Mouse (Mus musculus) liver, postnatal 0 days (tissue): ENCODE results near the gene Tcl1b1. TPM values are rescaled to one million over a fixed set of nuclear protein-coding genes. Genes with fewer than 3 reads are reported as not detected.
"Not testable (repeated sequence)": the region's sequence is repeated elsewhere in the genome, so short reads cannot be mapped to it uniquely, and the experiment has no call there.

Source experiments
- ATAC-seq: fragments of 200-750 bp; cut with Nextera tagmentation; 2 replicates; pipeline ENCODE4 v1.8.0; 2017; ENCODE audit warnings: mild to moderate bottlenecking, moderate library complexity
- DNase-seq: peaks from one replicate; pipeline ENCODE4 v3.0.0-alpha.2; 2016
- H3K27ac ChIP-seq: fragments of 300-500 bp; sonication (generic); 2 replicates; pipeline ENCODE4 v1.5.1; 2014; ENCODE audit warnings: antibody characterized with exemption, moderate library complexity, mild to moderate bottlenecking, low read depth
- H3K27me3 ChIP-seq: fragments of 300-500 bp; sonication (generic); 2 replicates; pipeline ENCODE4 v1.6.1; 2014; ENCODE audit warnings: low read length, control low read depth, mixed read lengths; ENCODE audit not compliant: insufficient read depth
- H3K36me3 ChIP-seq: fragments of 300-500 bp; sonication (generic); replicated peaks from 2 replicates; pipeline ENCODE4 v1.6.1; 2014; ENCODE audit warnings: mild to moderate bottlenecking, control low read depth, low read length, moderate library complexity, mixed read lengths; ENCODE audit not compliant: insufficient read depth
- H3K4me1 ChIP-seq: fragments of 300-500 bp; sonication (generic); 2 replicates; pipeline ENCODE4 v1.6.1; 2014; ENCODE audit warnings: antibody characterized with exemption, mild to moderate bottlenecking, control low read depth; ENCODE audit not compliant: insufficient read depth
- H3K4me2 ChIP-seq: fragments of 300-500 bp; sonication (generic); 2 replicates; pipeline ENCODE4 v1.6.1; 2014; ENCODE audit warnings: low read depth, mild to moderate bottlenecking, low read length, moderate library complexity, mixed read lengths
- H3K4me3 ChIP-seq: fragments of 300-500 bp; sonication (generic); 2 replicates; pipeline ENCODE4 v1.5.1; 2014; ENCODE audit warnings: low read depth, low read length
- H3K9ac ChIP-seq: fragments of 300-500 bp; sonication (generic); replicated peaks from 2 replicates; pipeline ENCODE4 v1.6.1; 2014; ENCODE audit warnings: mild to moderate bottlenecking, moderate library complexity
- H3K9me3 ChIP-seq: fragments of 300-500 bp; sonication (generic); 2 replicates; pipeline ENCODE4 v1.6.1; 2016; ENCODE audit warnings: mild to moderate bottlenecking, control low read depth, low read length, mixed read lengths
- CTCF ChIP-seq: sonication (generic); IDR thresholded peaks from 2 replicates; pipeline ENCODE4 v1.5.1; 2016; ENCODE audit warnings: antibody characterized with exemption, low read depth
- EP300 ChIP-seq: IDR thresholded peaks from 2 replicates; pipeline ENCODE4 v1.6.1; 2016; ENCODE audit warnings: antibody characterized with exemption, low read depth, mild to moderate bottlenecking
- WGBS: fragments of 180-500 bp; shearing (Covaris S2); extraction: QIAGEN DNeasy Blood & Tissue Kit; methylation state at CpG from one replicate; pipeline ENCODE4 v1.1.7; 2014; ENCODE audit not compliant: insufficient replicate concordance; 5-methylcytosine and 5-hydroxymethylcytosine counted together
- polyA plus RNA-seq: library from polyadenylated mRNA; unstranded; fragments of >200 nt; fragmentation: Nextera tagmentation; extraction: Ambion mirVana; gene quantifications from 2 replicates; pipeline ENCODE4 v1.2.1, GENCODE M21; 2015

The Tcl1b1 gene
- polyA plus RNA-seq, result not detected in 2 replicates

DNA sequence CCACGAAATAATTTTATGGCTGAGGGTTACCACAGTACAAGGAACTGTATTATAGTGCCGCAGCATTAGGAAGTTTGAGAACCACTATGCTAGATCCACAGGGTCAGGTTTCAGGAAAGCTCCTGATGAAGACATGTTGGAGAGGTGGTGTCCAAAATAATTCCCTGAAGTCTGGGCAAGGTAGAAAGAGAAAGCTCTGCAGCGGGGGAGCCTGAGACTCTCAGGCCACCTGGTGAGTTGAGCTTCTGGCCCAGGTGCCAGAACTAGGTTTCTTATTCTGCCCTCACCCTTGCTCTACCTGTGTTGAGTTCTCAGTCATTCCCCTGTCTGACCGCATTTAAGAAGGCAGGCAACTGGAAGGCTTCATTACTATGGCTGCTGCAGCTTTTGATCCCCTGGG, at the start of gene Tcl1b1:
TSS of gene Tcl1b1 (plus strand) at position 301 of the 400 bp plus-strand sequence.
- ATAC-seq, result no peak
- Histone ChIP-seq H3K27ac (no peak within 1 kb of the TSS), H3K4me3 (no peak within 1 kb of the TSS), H3K4me2 (no peak within 1 kb of the TSS), H3K27me3 (no peaks in the 10 kb centered on the region), H3K4me1 (no peaks in the 10 kb centered on the region), H3K36me3 (no peaks in the 10 kb centered on the region), H3K9me3 (no peaks in the 10 kb centered on the region), H3K9ac (no peak within 1 kb of the TSS)
- no peak for DNase-seq
- 64% methylated on average over 4 of the region's 4 CpGs for WGBS
- TF ChIP-seq CTCF (no peak), EP300 (no peak)

DNA sequence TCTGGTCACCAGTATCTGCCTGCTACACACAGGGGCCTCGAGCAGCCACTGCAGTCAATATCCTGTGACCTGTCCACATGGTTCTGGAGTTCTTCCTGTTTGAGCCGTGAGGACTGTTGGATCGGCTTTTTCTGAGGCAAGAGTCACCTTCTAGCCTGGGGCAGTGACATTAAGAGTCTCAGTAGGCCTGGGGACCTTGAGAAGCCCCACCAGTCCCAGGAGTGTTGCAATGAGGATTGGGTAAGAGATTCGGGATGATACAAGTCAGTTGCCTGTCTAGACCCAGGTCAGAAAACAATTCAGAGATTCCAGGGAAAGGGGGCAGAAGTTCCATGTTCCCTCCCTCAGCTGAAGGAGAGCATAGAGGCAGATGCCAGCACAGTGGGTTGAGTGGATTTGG, 49.7 kb upstream of the Tcl1b1 start:
- Histone ChIP-seq H3K36me3 (no peaks in the 10 kb centered on the region), H3K4me2 (no peak overlapping the region), H3K27ac (no peak overlapping the region), H3K4me1 (no peaks in the 10 kb centered on the region), H3K9ac (no peak overlapping the region), H3K9me3 (no peaks in the 10 kb centered on the region), H3K4me3 (no peak overlapping the region), H3K27me3 (no peaks in the 10 kb centered on the region)
- no peak for DNase-seq
- TF ChIP-seq EP300 (no peak), CTCF (no peak)
- WGBS, result 47% methylated on average over 4 of the region's 4 CpGs
- ATAC-seq, result no peak

DNA sequence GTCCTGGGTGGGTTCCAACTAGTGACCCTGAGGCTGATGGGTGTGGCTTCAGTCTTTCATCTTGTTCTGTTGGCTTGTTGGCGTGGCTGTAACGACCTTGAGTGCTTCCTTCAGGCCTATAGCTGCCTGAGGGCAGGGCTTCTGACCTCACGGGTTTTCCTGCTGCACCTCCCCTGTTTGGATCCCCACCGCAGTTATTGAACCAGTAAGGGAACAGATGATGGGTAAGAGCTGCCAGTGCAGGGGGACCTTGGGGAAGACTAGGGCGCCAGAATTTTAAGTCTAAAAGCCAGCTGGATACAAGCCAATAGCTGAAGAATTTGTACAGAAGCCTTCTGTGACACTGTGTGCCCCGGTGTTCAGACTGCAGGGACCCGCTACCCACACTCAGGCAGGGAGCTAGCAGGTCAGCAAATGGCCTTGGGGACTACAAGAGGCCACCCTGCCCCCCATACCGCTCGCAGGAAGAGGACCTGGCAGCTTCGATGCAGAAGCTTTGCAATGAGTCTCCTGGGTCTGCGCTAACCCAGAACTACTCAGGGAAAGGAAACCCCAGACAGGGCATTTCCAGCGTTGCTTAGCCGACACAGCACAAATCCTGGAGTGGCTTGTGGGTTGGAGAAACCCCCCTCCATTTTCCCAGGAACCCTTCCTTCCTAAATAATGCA, 47.0 kb upstream of the Tcl1b1 start:
- ATAC-seq (no peak), DNase-seq (no peak)
- no peaks in the 10 kb centered on the region for H3K4me1 ChIP-seq
- H3K9me3 ChIP-seq, result no peaks in the 10 kb centered on the region
- H3K36me3 ChIP-seq, result no peaks in the 10 kb centered on the region
- no peaks in the 10 kb centered on the region for H3K27me3 ChIP-seq
- TF ChIP-seq CTCF (no peak), EP300 (no peak)
- H3K4me2 ChIP-seq, result no peak overlapping the region
- no peak overlapping the region for H3K27ac ChIP-seq
- 36% methylated on average over 13 of the region's 13 CpGs for WGBS
- no peak overlapping the region for H3K4me3 ChIP-seq
- no peak overlapping the region for H3K9ac ChIP-seq

DNA sequence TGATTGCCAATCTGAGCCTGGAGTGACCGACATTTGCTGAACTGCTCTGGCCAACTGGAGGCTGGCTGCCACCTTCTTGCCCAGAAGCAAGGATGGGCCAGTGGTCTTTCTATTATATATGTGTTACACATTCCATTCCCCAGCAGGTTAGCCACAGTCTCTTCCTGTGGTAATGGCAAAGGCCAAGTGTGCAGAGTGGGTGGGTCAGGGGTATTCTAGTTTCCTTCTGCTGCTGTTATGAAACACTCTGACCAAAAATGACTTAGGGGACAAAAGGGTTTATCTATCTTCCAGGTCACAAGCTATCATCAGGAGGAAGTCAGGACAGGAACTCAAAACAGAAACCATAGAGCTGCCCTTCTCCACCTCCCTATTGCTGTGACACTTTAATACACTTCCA, 42.8 kb upstream of the Tcl1b1 start:
- Histone ChIP-seq H3K36me3 (no peaks in the 10 kb centered on the region), H3K4me2 (no peak overlapping the region), H3K27ac (no peak overlapping the region), H3K9me3 (no peaks in the 10 kb centered on the region), H3K4me1 (no peaks in the 10 kb centered on the region), H3K9ac (no peak overlapping the region), H3K4me3 (no peak overlapping the region), H3K27me3 (no peaks in the 10 kb centered on the region)
- TF ChIP-seq CTCF, result no peak
- DNase-seq (no peak), ATAC-seq (no peak)
- WGBS, result 64% methylated on average over 1 of the region's 1 CpGs

DNA sequence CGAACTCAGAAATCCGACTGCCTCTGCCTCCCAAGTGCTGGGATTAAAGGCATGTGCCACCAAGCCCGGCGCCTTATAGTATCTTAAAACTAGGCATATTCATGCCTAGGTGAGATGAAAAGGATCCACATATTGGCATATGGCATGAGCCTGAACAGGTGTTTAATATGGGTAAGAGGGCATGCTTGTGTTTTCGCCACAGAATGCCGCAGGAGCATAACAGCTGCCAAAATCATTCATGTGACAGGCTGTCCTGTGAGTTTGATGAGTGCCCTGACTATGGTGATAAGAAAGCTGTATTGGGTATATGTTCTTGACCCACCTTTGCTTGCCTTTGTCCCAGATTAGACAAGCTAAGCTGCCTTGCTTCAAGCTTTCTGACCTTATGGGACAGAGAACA, 34.1 kb upstream of the Tcl1b1 start:
- no peak for DNase-seq
- H3K4me2 ChIP-seq, result no peak overlapping the region
- H3K27ac ChIP-seq, result no peak overlapping the region
- H3K9me3 ChIP-seq, result no peaks in the 10 kb centered on the region
- ATAC-seq, result no peak
- no peaks in the 10 kb centered on the region for H3K27me3 ChIP-seq
- H3K9ac ChIP-seq, result no peak overlapping the region
- TF ChIP-seq CTCF (no peak), EP300 (no peak)
- no peaks in the 10 kb centered on the region for H3K4me1 ChIP-seq
- 76% methylated on average over 6 of the region's 6 CpGs for WGBS
- no peaks in the 10 kb centered on the region for H3K36me3 ChIP-seq
- no peak overlapping the region for H3K4me3 ChIP-seq

DNA sequence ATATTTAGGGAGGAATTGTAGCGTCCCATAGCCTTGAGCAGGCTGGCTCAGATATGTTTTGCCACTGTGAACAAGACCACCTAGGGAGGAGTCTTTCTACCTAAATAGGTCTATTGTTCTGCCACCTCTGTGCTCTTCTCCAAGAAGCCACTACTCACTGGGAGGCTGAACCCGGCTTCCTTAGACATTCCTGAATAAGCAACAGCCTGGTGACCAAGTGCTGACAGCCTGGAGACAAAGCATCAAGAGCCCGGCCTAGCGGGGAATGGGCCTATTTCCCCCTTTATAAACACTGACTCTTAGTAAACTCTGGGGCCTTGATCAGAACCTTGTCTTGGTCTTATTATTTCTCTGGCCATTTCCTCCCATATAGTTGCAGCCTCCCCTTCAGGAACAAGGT, 33.0 kb upstream of the Tcl1b1 start:
- ATAC-seq, result no peak
- no peaks in the 10 kb centered on the region for H3K4me1 ChIP-seq
- no peak overlapping the region for H3K27ac ChIP-seq
- H3K27me3 ChIP-seq, result no peaks in the 10 kb centered on the region
- WGBS, result 79% methylated on average over 4 of the region's 4 CpGs
- H3K4me3 ChIP-seq, result no peak overlapping the region
- no peak overlapping the region for H3K9ac ChIP-seq
- H3K36me3 ChIP-seq, result no peaks in the 10 kb centered on the region
- no peak for TF ChIP-seq EP300
- no peak for TF ChIP-seq CTCF
- no peaks in the 10 kb centered on the region for H3K9me3 ChIP-seq
- DNase-seq, result no peak
- H3K4me2 ChIP-seq, result no peak overlapping the region

DNA sequence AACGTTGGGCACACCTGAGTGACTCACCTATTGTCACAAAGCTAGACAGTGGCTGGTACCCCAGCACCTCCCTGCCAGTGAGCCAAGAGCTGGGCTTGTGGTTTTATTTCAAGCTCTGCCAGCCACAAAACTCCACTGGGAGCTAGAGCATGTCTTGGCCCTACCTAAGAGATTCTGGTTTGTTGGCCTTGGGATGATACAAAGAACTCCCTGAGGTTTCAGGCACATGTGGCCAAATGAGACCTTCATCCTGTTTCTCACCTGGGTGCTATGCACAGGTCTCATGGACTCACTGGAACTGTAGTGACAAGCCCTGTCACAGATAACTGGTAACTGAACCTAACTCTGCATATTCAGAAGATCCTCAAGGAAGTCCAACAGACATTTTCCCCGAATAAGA, 31.9 kb upstream of the Tcl1b1 start:
- no peaks in the 10 kb centered on the region for H3K36me3 ChIP-seq
- no peaks in the 10 kb centered on the region for H3K27me3 ChIP-seq
- DNase-seq (no peak), ATAC-seq (no peak)
- no peaks in the 10 kb centered on the region for H3K4me1 ChIP-seq
- no peak overlapping the region for H3K9ac ChIP-seq
- H3K9me3 ChIP-seq, result no peaks in the 10 kb centered on the region
- TF ChIP-seq EP300, result no peak
- no peak overlapping the region for H3K27ac ChIP-seq
- no peak overlapping the region for H3K4me3 ChIP-seq
- WGBS, result 61% methylated on average over 2 of the region's 2 CpGs
- H3K4me2 ChIP-seq, result no peak overlapping the region

DNA sequence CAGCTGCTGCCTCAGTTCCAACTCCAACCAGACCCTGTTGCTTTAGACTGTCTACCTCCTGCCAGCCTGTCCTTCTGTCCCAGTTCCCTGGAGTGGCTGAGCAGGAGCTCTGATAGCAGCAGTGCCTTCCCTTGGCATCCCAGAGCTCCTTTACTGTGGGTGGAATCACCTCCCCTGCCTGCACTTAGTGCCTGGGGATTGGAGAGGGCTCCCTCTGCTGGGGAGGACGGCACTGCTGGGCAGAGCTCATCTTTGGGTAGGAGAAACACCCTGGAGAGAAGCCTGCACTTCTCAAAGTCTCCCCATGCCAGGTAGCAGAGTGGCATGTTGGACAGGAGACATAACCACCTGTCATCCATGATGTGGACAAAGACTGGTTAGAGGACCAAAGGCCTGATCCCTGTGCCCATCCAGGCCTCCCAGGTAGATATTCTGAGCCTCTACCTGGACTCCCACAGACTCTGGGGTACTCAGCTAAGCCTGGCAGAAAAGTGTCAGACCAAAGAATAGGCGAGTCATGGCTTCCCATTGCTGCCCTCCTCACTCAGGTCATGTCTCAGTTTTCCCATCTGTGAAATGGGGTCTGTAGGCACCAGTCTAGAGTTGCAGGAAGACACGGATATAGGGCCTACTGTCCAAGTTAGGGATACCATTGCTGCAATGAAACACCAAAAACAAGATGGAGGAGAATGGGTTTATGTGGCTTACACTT, 29.8 kb upstream of the Tcl1b1 start:
- not testable (repeated sequence) for DNase-seq, H3K27me3 ChIP-seq, H3K9me3 ChIP-seq, H3K4me3 ChIP-seq, H3K4me1 ChIP-seq, H3K36me3 ChIP-seq, H3K27ac ChIP-seq, H3K4me2 ChIP-seq, H3K9ac ChIP-seq, ATAC-seq
- WGBS, result 37% methylated on average over 3 of the region's 3 CpGs

DNA sequence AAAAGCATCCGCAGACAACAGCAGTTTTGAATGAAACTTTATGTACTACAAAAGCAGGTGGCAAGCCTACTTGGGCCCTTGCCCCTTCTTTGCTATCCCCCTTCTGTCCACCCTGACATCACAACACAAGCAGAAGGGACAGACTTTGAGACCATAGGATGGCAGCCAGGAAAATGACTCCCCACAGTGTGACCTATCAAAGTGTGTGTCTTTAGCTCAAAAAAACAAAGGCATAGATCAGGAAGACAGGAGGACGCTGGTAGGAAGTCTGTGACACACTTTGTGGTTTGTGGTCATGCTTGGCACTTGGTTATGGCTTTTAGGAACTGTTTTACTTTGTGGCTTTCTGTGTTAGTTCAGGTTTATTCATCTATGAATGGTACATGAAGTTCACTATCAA, 25.3 kb upstream of the Tcl1b1 start:
- H3K9me3 ChIP-seq, H3K27ac ChIP-seq, DNase-seq, H3K4me3 ChIP-seq, H3K36me3 ChIP-seq, ATAC-seq, H3K4me1 ChIP-seq, H3K4me2 ChIP-seq, H3K27me3 ChIP-seq, H3K9ac ChIP-seq: not testable (repeated sequence)
- WGBS, result 34% methylated on average over 2 of the region's 2 CpGs
